Mouse (Mus musculus): ENCODE data around the gene Golm1.

The Golm1 gene

DNA sequence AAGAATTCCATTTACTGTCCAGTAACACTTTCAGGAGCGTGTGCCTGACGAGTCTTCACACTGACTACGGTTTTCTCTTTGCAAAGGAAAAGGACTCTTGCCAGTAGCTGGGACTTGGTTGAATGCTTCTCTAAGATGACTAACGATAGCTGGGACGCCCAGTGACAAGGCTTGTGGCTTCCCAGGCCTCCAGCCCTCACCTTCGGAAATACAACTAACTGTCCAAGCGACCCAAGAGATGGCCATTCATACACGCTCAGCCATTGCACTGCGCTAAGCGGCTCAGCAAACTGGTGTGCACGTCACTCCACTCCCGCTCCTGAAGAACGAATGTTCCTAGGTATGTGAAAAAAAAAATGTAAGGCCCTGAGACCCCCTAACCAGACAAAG is 855 bp downstream of the Golm1 start:
- peak; percentile 58 for DNase-seq

GRCm38 (mm10) chr13:59674215-59674614 is 1.4 kb downstream of the Golm1 start:
- peak; percentile 51 for DNase-seq

DNA sequence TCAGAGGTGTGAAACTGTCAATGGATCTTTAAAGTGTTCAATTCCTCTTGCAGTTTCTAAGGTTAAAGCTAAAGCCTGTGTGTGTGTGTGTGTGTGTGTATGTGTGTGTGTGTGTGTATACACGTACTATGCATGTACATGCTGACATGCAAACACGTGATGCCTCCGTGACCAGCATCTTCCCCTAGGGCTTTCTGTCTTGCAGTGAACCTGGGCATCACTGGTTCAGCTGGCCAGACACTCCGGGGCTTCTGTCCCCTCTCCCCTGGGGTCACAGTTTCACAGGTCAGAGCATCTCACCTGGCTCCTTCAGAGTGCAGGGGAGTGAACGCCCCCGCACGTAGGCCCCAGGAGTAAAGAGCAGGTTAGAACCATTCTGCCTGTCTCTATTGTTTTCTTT is 2.0 kb downstream of the Golm1 start:
- DNase-seq = peak; percentile 40

- DNase-seq = no peak
Measured at GRCm38 (mm10) chr13:59672248-59672647, 3.4 kb downstream of the Golm1 start.

- DNase-seq = peak; percentile 32
Measured at GRCm38 (mm10) chr13:59671521-59671920, 4.1 kb downstream of the Golm1 start.

DNA sequence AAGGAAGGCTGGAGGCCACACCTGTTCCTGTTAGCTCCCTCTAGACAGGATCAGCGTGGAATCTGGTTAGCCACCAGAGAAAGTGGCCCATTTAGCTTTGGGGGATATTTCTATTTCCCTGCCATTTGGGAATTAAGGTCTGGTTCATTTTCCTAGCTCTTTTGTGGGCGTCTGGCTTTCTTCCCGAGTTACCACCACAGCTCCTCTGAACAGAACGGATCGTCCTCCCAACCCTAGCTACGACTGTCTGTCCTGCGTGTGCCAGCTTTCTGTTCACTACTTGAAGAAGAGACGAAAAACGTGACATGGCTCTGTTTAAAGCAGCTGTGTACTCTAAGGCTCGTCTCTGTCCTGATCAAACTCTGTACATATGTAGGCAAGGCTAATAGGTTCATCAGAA is 5.7 kb downstream of the Golm1 start:
- no peak for DNase-seq

- no peak for DNase-seq
Measured at GRCm38 (mm10) chr13:59668501-59669093, 7.0 kb downstream of the Golm1 start.

DNA sequence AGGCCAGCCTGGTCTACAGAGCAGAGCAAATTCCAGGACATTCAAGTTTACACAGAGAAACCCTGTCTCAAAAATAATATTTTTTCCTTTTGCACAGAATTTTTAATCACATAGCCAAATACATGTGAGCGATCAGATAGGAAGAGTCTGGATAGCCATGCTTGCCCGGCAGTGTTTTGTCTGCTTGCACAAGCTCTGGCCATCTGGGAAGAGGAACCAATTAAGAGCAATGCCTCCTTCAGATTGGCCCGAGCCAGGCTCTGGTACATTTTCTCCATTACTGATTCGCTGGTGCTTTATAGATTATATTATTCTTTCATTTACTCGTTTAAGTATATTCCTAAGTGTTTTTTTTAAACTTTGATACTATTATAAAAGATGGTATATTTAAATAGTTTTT is 7.8 kb downstream of the Golm1 start:
- no peak for DNase-seq

DNA sequence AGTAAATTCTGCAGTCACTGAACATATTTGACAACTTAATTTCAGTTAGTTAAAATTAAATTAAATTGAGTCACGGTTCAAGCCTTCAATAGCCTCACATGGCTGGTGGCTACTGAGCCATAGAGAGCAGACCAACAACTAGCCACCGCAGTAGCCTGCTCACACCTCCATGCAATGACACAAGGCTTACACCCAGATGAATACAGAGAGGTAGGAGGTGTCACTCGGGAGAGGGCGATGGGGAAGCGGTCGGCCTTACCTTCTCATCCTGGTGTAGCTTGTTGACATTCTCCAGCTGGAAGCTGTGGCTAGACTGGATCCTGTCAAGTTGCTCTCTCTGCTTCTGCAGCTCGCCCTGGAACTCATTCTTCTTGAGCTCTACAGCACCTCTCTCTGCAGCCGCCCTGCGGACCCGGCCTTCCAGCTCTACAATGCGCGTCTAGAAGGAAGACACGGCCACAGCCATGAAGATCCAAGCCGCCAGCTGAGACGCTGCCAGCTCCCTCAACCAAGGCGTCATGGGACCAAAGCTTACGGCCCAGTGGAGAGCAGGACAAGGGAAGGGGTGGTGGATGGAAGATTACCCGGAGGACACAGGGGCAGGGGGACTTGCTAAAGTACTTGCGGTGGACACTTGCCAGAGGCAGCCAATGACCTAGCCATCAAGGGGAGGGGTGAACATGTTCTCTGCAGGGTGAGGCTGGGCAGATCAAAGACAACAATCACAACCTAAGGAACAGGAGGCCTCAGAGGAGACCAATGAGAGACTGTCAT is 11.5 kb downstream of the Golm1 start:
- no peak for DNase-seq

DNA sequence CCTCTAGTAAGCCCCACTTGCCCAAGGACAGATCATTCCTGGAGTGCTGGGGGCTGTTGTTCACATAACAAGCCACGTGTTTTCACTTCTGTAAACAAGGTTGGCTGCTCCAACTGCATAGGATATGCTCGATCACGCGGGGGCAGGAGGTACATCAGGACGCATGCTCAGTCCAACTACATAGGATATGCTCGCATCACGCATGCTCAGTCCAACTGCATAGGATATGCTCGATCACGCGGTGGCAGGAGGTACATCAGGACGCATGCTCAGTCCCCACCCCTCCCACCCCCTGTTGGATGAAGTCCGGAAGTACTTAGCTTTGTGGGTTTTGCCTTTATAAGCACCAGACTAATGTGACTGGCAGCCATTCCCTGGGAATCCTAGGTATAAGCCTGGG is 13.6 kb downstream of the Golm1 start:
- no peak for DNase-seq

DNA sequence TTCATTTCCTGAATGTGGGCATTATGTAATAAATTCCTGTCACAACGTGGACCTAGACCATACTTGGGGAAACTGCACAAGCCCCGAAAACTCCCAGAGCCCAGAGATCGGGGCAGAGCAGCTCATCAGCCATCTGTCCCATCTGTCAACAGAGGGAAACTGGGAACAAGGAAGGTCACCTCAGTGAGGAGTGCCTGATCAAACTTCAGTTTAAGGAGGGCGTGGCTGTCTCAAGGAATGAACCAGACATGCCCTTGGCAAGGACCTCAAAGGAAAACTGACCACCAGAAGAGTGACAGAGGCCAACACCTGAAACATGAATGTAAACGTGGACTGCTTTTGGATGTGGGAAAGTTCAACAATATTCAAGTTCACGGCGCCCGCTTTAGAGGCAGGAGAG is 14.2 kb downstream of the Golm1 start:
- DNase-seq = no peak

DNA sequence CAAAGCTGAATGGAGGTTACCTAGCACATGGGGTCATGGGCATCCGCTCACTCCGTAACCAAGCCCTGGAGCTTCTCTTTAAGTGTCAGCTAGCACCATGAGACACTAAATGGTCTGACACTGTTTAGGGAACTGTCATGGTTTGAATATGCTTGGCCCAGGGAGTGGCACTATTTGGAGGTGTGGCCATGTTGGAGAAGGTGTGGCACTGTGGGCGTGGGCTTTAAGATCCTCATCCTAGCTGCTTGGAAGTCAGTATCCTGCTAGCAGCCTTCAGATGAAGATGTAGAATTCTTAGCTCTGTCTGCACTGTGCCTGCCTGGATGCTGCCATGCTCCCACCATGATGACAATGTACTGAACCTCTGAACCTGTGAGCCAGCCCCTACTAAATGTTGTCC is 15.2 kb downstream of the Golm1 start:
- no peak for DNase-seq

DNA sequence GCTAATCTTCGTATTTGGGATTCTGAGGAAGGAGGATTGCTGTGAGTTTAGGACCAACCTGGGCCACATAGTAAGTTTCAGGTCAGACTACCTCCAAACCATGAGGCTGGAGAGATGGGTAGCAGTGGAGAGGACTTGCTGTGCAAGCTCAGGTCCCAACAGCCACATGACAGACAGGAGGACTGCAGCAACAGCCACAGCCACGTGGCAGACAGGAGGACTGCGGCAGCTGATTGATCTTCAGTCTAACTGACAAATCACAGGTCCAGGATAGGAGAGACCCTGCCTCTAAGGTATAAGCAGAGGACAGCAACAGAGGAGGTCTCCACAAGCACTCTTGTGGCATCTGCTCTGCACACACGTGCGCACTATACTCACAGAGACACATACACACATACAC is 17.8 kb downstream of the Golm1 start:
- no peak for DNase-seq

- no peak for DNase-seq
Measured at GRCm38 (mm10) chr13:59656975-59657388, 18.6 kb downstream of the Golm1 start.

GRCm38 (mm10) chr13:59656316-59656832 is 19.2 kb downstream of the Golm1 start:
- DNase-seq = no peak

- no peak for DNase-seq
Measured at GRCm38 (mm10) chr13:59655718-59656315, 19.8 kb downstream of the Golm1 start.

- DNase-seq = no peak
Measured at GRCm38 (mm10) chr13:59654465-59654864, 21.1 kb downstream of the Golm1 start.

GRCm38 (mm10) chr13:59653136-59653535 is 22.5 kb downstream of the Golm1 start:
- DNase-seq = no peak

GRCm38 (mm10) chr13:59652651-59653050 is 23.0 kb downstream of the Golm1 start:
- peak; percentile 34 for DNase-seq

DNA sequence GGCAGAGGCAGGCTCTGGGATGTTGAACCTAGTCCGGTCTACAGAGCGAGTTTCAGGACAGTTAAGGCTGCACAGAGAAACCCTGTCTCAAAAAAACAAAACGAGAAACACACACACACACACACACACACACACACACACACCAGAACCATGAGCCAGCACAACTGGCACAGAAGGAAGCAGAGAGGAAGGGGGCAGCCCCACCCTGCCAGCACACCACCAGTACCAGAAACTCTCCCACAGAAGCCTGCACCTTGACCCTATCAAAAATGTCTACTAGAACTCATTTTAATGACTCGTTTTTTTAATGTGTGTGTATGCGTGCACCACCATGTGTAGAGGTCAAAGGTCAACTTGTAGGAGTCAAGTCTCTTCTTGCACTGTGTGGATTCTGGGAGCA is 25.8 kb downstream of the Golm1 start:
- DNase-seq = no peak

- DNase-seq = no peak
Measured at GRCm38 (mm10) chr13:59648598-59648997, 27.0 kb downstream of the Golm1 start.

- DNase-seq = no peak
Measured at GRCm38 (mm10) chr13:59647484-59647883, 28.1 kb downstream of the Golm1 start.

GRCm38 (mm10) chr13:59646674-59647244 is 28.9 kb downstream of the Golm1 start:
- peak; percentile 39 for DNase-seq

DNA sequence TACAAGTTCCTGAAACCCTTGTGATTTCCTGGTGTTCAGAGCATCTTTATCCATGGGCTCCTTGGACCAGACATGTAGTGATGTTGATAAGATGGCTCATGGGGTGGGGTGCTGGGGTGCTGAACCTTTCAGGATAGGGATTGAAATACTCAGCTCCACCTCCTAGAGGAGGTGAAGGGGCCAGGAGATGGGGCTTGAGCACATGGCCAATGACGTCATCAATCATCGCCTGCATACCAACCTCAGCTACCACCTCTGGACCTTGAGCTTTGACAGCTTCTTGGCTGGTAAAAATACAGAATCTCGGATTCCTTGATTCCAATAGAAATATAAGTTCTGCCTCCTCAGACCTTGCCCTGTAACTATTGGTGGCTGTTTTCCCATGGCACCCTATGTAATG is 30.1 kb downstream of the Golm1 start:
- DNase-seq = no peak

All from retina, postnatal 1 day (tissue).